Mouse (Mus musculus) bone marrow macrophage, adult 2 months (primary cell): ENCODE measurements around the gene Arhgap19. TPM values are rescaled to one million over a fixed set of nuclear protein-coding genes. Genes with fewer than 3 reads are reported as not detected.

ENCODE experiments used
- H3K27ac ChIP-seq: 2 replicates; pipeline ENCODE4 v1.5.1; 2012; ENCODE audit warnings: low read depth, low read length; ENCODE audit not compliant: insufficient read depth
- H3K4me1 ChIP-seq: 2 replicates; pipeline ENCODE4 v1.6.1; 2012; ENCODE audit warnings: low read length; ENCODE audit not compliant: control insufficient read depth, insufficient read depth
- H3K4me3 ChIP-seq: 2 replicates; pipeline ENCODE4 v1.5.1; 2012; ENCODE audit warnings: mild to moderate bottlenecking, low read length, moderate library complexity; ENCODE audit not compliant: insufficient read depth
- CTCF ChIP-seq: IDR thresholded peaks from 2 replicates; pipeline ENCODE4 v1.5.1; 2012; ENCODE audit warnings: low read depth, mild to moderate bottlenecking, low read length, moderate library complexity
- POLR2A ChIP-seq: IDR thresholded peaks from 2 replicates; pipeline ENCODE4 v1.6.1; 2012; ENCODE audit warnings: mild to moderate bottlenecking, low read depth, low read length, borderline replicate concordance
- polyA plus RNA-seq: library from polyadenylated mRNA; stranded (reverse); fragments of >200 nt; gene quantifications from 2 replicates; pipeline ENCODE4 v1.2.4, GENCODE M21; 2012; ENCODE audit not compliant: missing spikeins, insufficient read depth, insufficient read length

Arhgap19 gene
- polyA plus RNA-seq, 1 experiment = 67.7 TPM

GRCm38 (mm10) chr19:41832501-41833201 lies 30.8 kb upstream of the Arhgap19 start:
- Histone ChIP-seq H3K4me1 (peaks cover 9% of the 10 kb centered on the region), H3K4me3 (no peak overlapping the region), H3K27ac (no peak overlapping the region)
- TF ChIP-seq CTCF (no peak), POLR2A (no peak)

DNA sequence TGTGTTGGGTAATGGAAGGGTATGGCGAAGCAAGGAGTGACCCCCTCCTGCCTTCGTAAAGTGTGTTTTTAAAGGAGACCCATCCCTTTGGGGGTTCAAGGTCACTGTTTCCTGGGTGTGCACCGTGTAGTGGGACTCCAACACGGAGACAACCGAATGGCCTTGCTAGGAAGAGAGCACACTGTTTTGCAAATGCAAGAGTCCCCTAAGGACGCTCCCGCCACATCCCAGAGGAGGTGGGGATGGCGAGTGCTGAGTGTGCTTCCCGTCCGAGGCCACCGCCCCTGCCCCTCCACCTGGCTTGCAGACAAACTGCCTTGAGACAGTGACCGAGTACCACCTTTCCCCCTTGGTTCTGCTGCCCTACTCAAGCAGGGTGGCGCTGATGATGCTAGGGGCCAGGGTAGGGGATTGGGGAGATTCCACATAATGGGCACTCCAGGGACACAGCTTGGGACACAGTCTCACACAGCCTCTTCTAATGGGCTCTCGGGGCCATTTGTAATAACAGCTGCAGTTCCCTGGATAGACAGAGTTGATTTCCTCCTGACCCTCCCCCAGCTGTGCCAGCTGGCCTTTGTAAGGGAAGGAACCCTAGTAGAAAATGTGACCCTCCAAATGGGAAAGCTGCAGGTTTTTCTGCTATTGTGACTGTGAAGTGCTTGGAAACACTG lies 30.0 kb upstream of the Arhgap19 start:
- H3K4me3 ChIP-seq = peak overlapping the region; percentile 89
- peaks cover 9% of the 10 kb centered on the region for H3K4me1 ChIP-seq
- no peak overlapping the region for H3K27ac ChIP-seq
- no peak for TF ChIP-seq CTCF
- no peak for TF ChIP-seq POLR2A

GRCm38 (mm10) chr19:41831101-41831570 lies 29.3 kb upstream of the Arhgap19 start:
- no peak for TF ChIP-seq POLR2A
- no peak for TF ChIP-seq CTCF
- no peak overlapping the region for H3K27ac ChIP-seq
- peaks cover 9% of the 10 kb centered on the region for H3K4me1 ChIP-seq
- peak overlapping the region; percentile 89 for H3K4me3 ChIP-seq

DNA sequence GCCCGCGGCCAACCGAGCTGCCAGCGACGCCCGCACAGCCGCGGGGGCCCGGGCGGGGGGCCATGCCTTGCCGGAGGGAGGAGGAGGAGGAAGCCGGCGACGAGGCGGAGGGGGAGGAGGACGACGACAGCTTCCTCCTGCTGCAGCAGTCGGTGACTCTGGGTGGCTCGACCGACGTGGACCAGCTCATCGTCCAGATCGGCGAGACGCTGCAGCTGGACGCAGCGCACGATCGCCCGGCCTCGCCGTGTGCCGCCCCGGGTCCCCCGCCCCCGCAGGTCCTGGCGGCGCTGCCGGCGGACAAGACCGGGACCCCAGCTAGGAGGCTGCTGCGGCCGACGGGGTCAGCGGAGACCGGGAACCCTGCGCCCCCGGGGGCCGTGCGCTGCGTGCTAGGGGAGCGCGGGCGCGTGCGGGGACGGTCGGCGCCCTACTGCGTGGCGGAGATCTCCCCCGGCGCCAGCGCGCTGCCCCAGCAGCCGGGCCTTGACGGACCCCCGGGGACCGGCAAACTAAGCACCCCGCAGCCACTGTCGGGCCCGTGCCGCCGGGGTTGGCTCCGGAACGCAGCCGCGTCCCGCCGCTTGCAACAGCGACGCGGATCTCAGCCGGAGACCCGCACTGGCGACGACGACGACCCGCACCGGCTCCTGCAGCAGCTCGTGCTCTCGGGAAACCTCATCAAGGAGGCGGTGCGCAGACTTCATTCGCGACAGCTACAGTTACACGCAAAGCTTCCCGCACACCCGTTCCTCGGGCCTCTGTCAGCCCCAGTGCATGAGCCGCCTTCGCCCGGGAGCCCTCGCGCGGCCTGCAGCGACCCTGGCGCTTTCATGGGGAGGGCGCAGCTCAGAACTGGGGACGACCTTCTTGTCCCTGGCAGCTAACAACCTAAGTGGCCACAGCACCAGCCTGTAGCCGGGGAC lies 28.5 kb upstream of the Arhgap19 start:
- TF ChIP-seq POLR2A (no peak), CTCF (no peak)
- peaks cover 9% of the 10 kb centered on the region for H3K4me1 ChIP-seq
- H3K27ac ChIP-seq = peak overlapping the region; percentile 95
- peak overlapping the region; percentile 89 for H3K4me3 ChIP-seq

DNA sequence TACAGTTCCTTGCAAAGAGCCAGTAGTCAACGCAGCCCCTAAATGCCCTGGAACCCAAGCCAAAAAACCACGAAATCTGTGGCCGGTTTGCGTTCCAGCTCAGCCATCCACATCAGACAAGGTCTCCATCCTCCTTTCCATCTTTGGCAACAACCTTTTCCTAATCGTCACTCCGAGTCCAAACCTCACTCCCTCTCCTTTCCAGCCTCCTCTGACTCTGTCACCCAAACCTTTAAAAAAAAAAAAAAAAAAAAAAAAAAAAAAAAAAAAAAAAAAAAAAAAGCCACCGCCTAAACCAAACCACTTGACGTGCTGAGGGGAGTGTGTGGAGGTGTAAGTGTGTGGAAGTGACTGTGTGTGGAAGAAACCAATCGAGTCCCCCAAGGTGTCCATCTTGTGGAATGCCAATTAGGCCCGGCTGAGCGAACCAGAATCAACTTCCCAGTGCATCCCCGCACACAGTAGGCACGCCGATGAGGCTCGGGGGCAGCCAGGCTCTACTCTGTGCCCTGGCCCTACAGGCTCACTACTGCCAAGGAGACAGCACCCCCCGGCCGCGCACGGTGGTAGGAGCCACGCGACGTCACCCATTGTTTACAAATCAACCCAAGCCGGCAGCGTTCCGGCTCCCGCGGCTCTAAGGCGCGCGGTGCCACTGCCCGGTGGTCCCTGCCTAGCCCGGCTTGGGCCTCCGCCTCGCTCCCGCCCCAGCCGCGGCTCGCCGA lies 27.7 kb upstream of the Arhgap19 start, which contains the start of gene Frat1:
Gene Frat1, plus strand, starts transcription at position 590 of the 725 bp plus-strand sequence.
- Histone ChIP-seq H3K4me3 (peak within 1 kb of the TSS; percentile 89), H3K27ac (peak within 1 kb of the TSS; percentile 95), H3K4me1 (peaks cover 9% of the 10 kb centered on the region)
- no peak for TF ChIP-seq CTCF
- no peak for TF ChIP-seq POLR2A

GRCm38 (mm10) chr19:41828941-41829340 lies 27.1 kb upstream of the Arhgap19 start:
- peaks cover 9% of the 10 kb centered on the region for H3K4me1 ChIP-seq
- H3K4me3 ChIP-seq = no peak overlapping the region; the same call in 1 of the 2 replicates
- no peak overlapping the region for H3K27ac ChIP-seq
- TF ChIP-seq POLR2A (no peak), CTCF (no peak)

DNA sequence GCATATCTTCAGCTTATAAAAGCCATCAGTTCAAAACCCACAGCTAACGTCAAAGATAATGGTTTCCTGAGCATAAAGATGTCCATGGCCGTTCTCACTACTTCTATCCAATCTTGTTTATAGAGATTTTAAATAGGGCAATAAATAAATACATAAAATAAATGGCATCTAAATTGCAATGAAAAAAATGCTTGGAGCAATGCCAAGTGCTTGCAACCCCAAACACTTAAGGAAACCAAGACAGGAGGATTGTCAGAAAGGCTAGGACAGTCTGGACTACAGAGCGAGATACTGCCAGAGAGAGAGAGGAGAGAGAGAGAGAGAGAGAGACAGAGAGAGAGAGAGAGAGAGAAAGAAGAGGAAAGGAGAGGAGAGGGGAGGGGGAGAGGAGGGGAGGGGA lies 24.7 kb upstream of the Arhgap19 start:
- Histone ChIP-seq H3K4me1 (peaks cover 7% of the 10 kb centered on the region), H3K4me3 (no peak overlapping the region), H3K27ac (no peak overlapping the region)
- TF ChIP-seq POLR2A (no peak), CTCF (no peak)

- H3K27ac ChIP-seq = no peak overlapping the region
- peaks cover 3% of the 10 kb centered on the region; the same call in 1 of the 2 replicates for H3K4me1 ChIP-seq
- TF ChIP-seq POLR2A (no peak), CTCF (no peak)
- H3K4me3 ChIP-seq = no peak overlapping the region
These were observed 23.1 kb upstream of the Arhgap19 start for GRCm38 (mm10) chr19:41824950-41825349.

DNA sequence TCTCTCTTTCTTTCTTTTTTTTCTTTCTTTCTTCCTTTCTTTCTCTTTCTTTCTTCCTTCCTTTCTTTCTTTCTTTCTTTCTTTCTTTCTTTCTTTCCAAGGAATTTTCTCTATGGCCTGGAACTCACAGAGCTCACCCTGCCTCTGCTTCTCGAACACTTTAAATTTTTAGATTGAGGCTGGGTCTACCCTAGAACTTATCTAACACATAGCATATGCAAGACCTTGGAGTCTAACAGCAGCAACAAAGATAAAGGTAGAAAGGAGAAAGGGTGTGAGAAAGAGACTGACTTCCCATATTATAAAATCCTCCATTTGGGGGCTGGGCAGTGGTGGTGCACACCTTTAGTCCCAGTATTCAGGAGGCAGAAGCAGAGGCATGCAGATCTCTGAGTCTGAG lies 20.7 kb upstream of the Arhgap19 start:
- H3K4me3 ChIP-seq = no peak overlapping the region
- TF ChIP-seq CTCF = no peak
- no peak for TF ChIP-seq POLR2A
- H3K4me1 ChIP-seq = no peaks in the 10 kb centered on the region
- H3K27ac ChIP-seq = no peak overlapping the region
